Mouse (Mus musculus): Measurements from ENCODE around the gene Sipa1l3. TPM values are rescaled to one million over a fixed set of nuclear protein-coding genes. Genes with fewer than 3 reads are reported as not detected.

Sipa1l3 gene
- total and polyA plus RNA-seq, 3 experiments = 8.9 to 10.7 (median 9.1) TPM

DNA sequence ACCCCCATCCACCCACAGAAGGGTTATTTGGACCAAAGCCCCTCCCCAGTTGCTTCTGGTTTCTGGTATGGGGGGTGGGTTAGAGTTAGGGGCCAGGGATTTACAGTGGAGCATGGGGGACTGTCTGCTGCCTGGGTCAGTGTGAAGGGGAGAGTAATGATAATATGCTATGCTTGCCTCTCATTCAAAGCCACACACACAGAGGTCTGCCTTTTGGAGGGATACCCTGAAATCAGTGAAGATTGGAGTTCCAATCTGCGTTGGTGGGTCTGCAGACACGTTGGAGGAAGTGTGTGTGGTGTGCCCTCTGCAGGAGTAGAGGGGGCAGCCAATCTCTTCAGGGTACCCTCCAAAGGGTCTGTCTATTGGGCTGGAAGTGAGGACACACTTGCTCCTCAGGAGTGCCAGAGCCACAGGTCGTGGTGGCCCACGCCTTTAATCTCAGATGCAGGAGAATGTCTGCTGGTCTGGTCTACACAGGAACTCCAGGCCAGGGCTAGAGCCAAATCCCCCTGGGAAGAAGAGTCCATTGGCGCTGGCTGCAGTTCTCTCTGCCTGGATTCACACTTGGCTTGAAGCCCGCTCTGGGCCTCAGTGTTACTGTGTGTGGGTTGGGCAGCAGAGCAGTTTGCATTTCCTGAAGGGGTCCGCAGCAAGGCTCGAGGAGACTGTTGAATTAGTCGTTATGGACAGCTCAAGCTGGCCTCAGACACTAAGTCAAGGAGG lies 213.0 kb downstream of the Sipa1l3 start:
- Histone ChIP-seq H3K4me1 (ENCODE audit: control insufficient read depth, insufficient read depth, low read length) (peaks cover 1% of the 10 kb centered on the region), H3K27ac (no peak overlapping the region), H3K79me2 (replicated peaks; ENCODE audit: control insufficient read depth, insufficient read depth, low read length) (no peaks in the 10 kb centered on the region), H3K4me3 (no peak overlapping the region), H3K9ac (ENCODE audit: low read depth, low read length) (no peak overlapping the region), H3K36me3 (ENCODE audit: control insufficient read depth, insufficient read depth, low read length) (no peaks in the 10 kb centered on the region), H3K27me3 (ENCODE audit: control insufficient read depth, insufficient read depth, low read length) (peaks cover 12% of the 10 kb centered on the region)
- no peak for TF ChIP-seq EP300 (IDR thresholded peaks at IDR 0.05; ENCODE audit: insufficient read depth, low read depth, low read length)
- no peak for TF ChIP-seq POLR2A (IDR thresholded peaks at IDR 0.05; ENCODE audit: insufficient read depth, low read depth, low read length)
- TF ChIP-seq CTCF (IDR thresholded peaks at IDR 0.05) = no peak
- intact Hi-C loops (cut with DNase I) = loop anchor here (5.0 kb wide), 1 partner anchor 217 kb away; no protein-coding TSS in a partner anchor
- WGBS = 36% methylated on average over 9 of the region's 9 CpGs
- no peak for DNase-seq

DNA sequence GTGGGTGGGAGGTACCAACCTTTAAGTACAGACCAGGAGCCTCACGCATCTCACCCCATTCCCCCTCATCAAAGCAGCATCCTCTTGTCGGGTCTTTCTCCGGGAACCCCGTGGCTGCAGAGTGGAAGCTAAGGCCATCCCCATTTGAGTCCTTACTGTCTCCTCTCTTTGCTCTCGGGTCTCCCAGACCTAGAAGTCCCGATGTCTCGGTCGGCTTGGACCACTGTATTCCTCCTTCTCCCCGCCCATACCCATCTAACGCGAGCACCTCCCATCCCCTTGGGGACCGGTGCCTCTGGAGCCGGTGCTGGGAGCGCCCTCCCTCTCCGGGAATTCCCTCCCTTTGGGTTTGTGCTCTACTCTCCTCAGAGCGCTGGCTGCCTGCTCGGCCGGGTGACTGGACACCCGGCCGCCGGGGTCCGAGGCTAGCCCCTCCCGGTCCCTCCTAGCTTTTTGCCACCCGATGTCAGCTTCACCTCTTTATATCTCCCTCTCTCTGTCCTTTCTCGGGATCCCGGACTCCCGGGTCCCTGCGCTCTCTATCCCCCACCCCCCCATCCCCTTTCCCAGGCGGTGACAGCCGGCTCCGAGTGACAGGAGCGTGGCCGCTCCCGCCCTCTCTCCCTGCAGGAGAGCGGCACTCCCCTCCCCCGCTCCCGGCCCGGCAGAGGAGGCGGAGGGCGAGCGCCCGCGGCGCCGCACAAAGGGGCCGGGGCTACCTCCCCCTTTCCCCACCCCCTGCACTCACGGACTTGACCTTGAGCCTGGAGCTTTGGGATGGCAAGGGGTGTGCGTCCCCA lies 213.8 kb downstream of the Sipa1l3 start:
- Histone ChIP-seq H3K79me2 (replicated peaks; ENCODE audit: control insufficient read depth, insufficient read depth, low read length) (no peaks in the 10 kb centered on the region), H3K27me3 (ENCODE audit: control insufficient read depth, insufficient read depth, low read length) (peaks cover 12% of the 10 kb centered on the region), H3K36me3 (ENCODE audit: control insufficient read depth, insufficient read depth, low read length) (no peaks in the 10 kb centered on the region), H3K27ac (no peak overlapping the region), H3K4me1 (ENCODE audit: control insufficient read depth, insufficient read depth, low read length) (peaks cover 1% of the 10 kb centered on the region), H3K9ac (ENCODE audit: low read depth, low read length) (no peak overlapping the region), H3K4me3 (no peak overlapping the region; the same call in 1 of the 2 replicates)
- DNase-seq = no peak
- intact Hi-C loops (cut with DNase I) = loop anchor here (5.0 kb wide), 2 partner anchors 218 to 322 kb away; partner anchors contain the start of genes Eif3k and Map4k1
- TF ChIP-seq CTCF (IDR thresholded peaks at IDR 0.05) (no peak), EP300 (IDR thresholded peaks at IDR 0.05; ENCODE audit: insufficient read depth, low read depth, low read length) (no peak), POLR2A (IDR thresholded peaks at IDR 0.05; ENCODE audit: insufficient read depth, low read depth, low read length) (no peak)
- 2% methylated on average over 47 of the region's 48 CpGs for WGBS

DNA sequence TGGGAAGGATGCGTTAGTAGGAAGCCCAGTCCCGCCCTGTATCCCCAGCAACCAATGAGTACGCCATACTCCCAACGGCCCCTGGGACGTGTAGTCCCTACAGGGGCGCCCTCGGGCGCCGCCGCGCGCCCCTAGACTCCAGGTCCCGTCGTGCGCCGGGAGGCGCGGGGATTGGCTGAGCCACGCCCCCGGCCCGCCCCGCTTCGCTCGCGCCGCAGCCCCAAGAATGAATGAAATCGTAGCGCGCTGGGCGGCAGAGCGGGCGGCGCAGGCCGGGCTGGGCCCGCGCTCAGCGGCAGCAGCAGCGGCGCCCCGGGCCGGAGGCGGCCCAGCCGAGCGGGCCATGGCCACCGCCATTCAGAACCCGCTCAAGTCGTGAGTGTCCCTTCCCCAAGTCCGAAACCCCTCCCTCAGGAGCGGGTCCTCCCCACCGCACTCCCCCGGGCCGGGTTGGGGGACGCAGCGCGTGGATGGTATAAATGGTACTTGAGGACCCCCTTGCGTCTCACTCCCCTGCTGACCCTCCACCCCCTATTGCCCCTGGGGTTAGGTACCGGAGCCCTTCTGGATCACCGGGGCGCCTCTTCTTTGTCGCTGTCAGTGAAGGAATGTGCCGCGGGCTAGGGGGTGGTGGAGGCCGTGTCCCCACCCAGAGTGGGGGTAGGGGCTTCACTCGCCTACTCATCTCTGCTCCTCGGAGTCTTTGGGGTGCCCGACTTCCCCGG lies 214.5 kb downstream of the Sipa1l3 start, which contains the start of gene Dpf1:
TSS of gene Dpf1 (plus strand) at position 214 of the 725 bp plus-strand sequence.
- peaks cover 11% of the 10 kb centered on the region for H3K27me3 ChIP-seq (ENCODE audit: control insufficient read depth, insufficient read depth, low read length)

DNA sequence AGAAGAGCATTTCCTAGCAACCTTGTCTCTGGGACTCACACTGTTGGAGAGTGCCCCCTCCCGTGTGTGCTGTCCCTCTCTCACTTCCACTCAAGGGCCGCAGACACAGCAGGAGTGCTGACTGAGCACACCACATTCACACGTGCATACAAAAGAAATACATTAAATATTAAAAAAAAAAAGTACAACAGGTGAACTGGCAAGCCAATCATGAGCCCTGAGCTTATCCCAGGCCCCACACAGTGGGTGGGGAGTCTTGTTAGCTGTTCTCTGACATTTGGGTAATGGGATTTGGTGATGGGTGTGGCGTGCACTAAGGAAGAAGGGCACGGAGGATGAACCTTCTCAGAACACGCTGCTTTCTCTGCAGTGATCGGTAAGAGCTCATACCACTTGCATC lies 215.8 kb downstream of the Sipa1l3 start:
- H3K27ac ChIP-seq = no peak overlapping the region
- WGBS = 52% methylated on average over 7 of the region's 7 CpGs
- H3K27me3 ChIP-seq (ENCODE audit: control insufficient read depth, insufficient read depth, low read length) = peaks cover 11% of the 10 kb centered on the region
- DNase-seq = no peak
- H3K4me1 ChIP-seq (ENCODE audit: control insufficient read depth, insufficient read depth, low read length) = peaks cover 1% of the 10 kb centered on the region; the same call in 1 of the 2 replicates
- H3K4me3 ChIP-seq = no peak overlapping the region
- no peak overlapping the region for H3K9ac ChIP-seq (ENCODE audit: low read depth, low read length)
- H3K79me2 ChIP-seq (replicated peaks; ENCODE audit: control insufficient read depth, insufficient read depth, low read length) = no peaks in the 10 kb centered on the region
- H3K36me3 ChIP-seq (ENCODE audit: control insufficient read depth, insufficient read depth, low read length) = no peaks in the 10 kb centered on the region
- TF ChIP-seq POLR2A (IDR thresholded peaks at IDR 0.05; ENCODE audit: insufficient read depth, low read depth, low read length) (no peak), CTCF (IDR thresholded peaks at IDR 0.05) (no peak), EP300 (IDR thresholded peaks at IDR 0.05; ENCODE audit: insufficient read depth, low read depth, low read length) (no peak)
- intact Hi-C loops (cut with DNase I) = loop anchor here (5.0 kb wide), 1 partner anchor 320 kb away; the partner anchor contains the start of genes Eif3k and Map4k1

More for the DNA sequence above, 214.5 kb downstream of the Sipa1l3 start, which contains the start of gene Dpf1:
- no peaks in the 10 kb centered on the region for H3K79me2 ChIP-seq (replicated peaks; ENCODE audit: control insufficient read depth, insufficient read depth, low read length)
- intact Hi-C loops (cut with DNase I) = loop anchor here (5.0 kb wide), 1 partner anchor 322 kb away; the partner anchor contains the start of genes Eif3k and Map4k1
- H3K4me3 ChIP-seq = peak within 1 kb of the TSS; percentile 17; the same call in 1 of the 2 replicates
- no peak for TF ChIP-seq CTCF (IDR thresholded peaks at IDR 0.05)
- no peak for TF ChIP-seq POLR2A (IDR thresholded peaks at IDR 0.05; ENCODE audit: insufficient read depth, low read depth, low read length)
- no peak for TF ChIP-seq EP300 (IDR thresholded peaks at IDR 0.05; ENCODE audit: insufficient read depth, low read depth, low read length)
- H3K27ac ChIP-seq = no peak within 1 kb of the TSS
- H3K36me3 ChIP-seq (ENCODE audit: control insufficient read depth, insufficient read depth, low read length) = no peaks in the 10 kb centered on the region
- peak; percentile 70 to 76 for DNase-seq
- WGBS = under 1% methylated on average over 66 of the region's 67 CpGs
- no peak within 1 kb of the TSS for H3K9ac ChIP-seq (ENCODE audit: low read depth, low read length)
- peaks cover 1% of the 10 kb centered on the region for H3K4me1 ChIP-seq (ENCODE audit: control insufficient read depth, insufficient read depth, low read length)

DNA sequence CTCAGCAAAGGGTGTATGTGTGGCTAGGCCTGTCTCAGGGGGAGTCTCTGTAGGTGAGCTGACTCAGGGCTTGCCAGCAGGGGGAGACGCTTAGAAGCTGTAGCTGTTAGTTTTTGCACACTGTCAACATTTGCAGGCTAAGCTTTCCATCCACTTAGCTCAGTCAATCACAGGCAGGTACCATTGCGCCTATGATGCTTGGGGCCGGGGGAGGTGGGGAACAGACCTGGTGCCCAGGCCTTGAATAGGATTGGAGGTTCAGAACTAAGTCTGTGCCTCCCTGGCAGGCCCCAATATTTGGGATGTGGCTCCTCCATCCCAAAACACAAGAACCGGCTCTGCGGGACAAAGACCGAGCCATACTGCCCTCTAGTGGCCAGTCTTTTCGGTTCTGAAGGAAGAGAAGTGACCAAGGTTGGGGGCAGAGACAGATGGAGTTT lies 217.3 kb downstream of the Sipa1l3 start:
- 3% methylated on average over 7 of the region's 7 CpGs for WGBS
- Histone ChIP-seq H3K79me2 (replicated peaks; ENCODE audit: control insufficient read depth, insufficient read depth, low read length) (no peaks in the 10 kb centered on the region), H3K27ac (no peak overlapping the region), H3K9ac (ENCODE audit: low read depth, low read length) (no peak overlapping the region), H3K36me3 (ENCODE audit: control insufficient read depth, insufficient read depth, low read length) (no peaks in the 10 kb centered on the region), H3K4me1 (ENCODE audit: control insufficient read depth, insufficient read depth, low read length) (no peaks in the 10 kb centered on the region), H3K27me3 (ENCODE audit: control insufficient read depth, insufficient read depth, low read length) (peaks cover 11% of the 10 kb centered on the region), H3K4me3 (no peak overlapping the region)
- intact Hi-C loops (cut with DNase I) = loop anchor here (5.0 kb wide), 1 partner anchor 319 kb away; the partner anchor contains the start of genes Eif3k and Map4k1
- TF ChIP-seq CTCF (IDR thresholded peaks at IDR 0.05) (peak; percentile 86), EP300 (IDR thresholded peaks at IDR 0.05; ENCODE audit: insufficient read depth, low read depth, low read length) (no peak)
- peak; percentile 57 to 70 for DNase-seq

All from heart, adult 2 months (tissue).